Mouse (Mus musculus): Measurements from ENCODE around the gene Ttll9.

DNA sequence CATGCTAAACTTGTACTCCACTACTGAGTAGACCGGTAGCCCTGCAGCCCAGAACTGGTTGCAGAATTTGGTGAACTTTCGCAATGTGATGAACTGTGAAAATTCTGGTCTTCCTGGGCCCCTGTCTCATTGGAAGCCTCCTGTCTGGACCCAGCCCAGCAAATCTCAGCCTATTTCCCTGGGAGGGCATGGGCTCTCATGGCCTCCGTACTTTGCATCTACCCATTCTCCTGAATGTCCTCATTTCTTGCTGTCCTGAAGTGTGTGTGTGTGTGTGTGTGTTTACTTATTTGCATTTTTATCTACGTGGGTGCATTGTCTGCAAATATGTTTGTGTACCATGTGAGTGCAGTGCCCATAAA, 87.7 kb downstream of the Ttll9 start:
- no peak for TF ChIP-seq JUND (IDR thresholded peaks at IDR 0.05; ENCODE audit: low read depth, low read length)
- no peak for TF ChIP-seq CTCF (IDR thresholded peaks at IDR 0.05 in 2 of 3, conservative IDR thresholded peaks at IDR 0.05 in 1 of 3; ENCODE audit: control insufficient read depth in 1 of 3, insufficient read depth in 1 of 3, low read depth in 2 of 3, low read length in 3 of 3, poor library complexity in 1 of 3, severe bottlenecking in 1 of 3)
